Mouse (Mus musculus): Measurements from ENCODE around the gene Ptprf. TPM values are rescaled to one million over a fixed set of nuclear protein-coding genes. Genes with fewer than 3 reads are reported as not detected.

Gene Ptprf
- total RNA-seq, 2 experiments from 2014 or later: 9.8 to 10.2 TPM

Small RNAs within 50 kb of the gene (microRNA-seq; reads per million reads assigned to microRNA genes)
- gene Mir7226: not detected

Other genes starting within 250 kb of the Ptprf start
- 10 to 100 TPM; 61.6 to 66.6 TPM for gene St3gal3, start 156.5 kb downstream of the Ptprf start, total RNA-seq (2021)
- 10 to 100 TPM; 26.1 to 28.2 TPM for gene Kdm4a, start 111.4 kb downstream of the Ptprf start, total RNA-seq (2021)
- 10 to 100 TPM; 11.3 to 13.1 TPM for gene Szt2, start 117.9 kb upstream of the Ptprf start, total RNA-seq (2021)
- gene Med8, start 117.9 kb upstream of the Ptprf start, total RNA-seq (2021): 10 to 100 TPM; 35.7 to 47.1 TPM
- gene Elovl1, start 136.7 kb upstream of the Ptprf start, total RNA-seq (2021): 10 to 100 TPM; 17.8 to 19.4 TPM
- gene Cdc20, start 145.9 kb upstream of the Ptprf start, total RNA-seq (2021): 1 to 10 TPM; 1.5 to 2.3 TPM
- gene Mpl, start 166.1 kb upstream of the Ptprf start, total RNA-seq (2021): under 1 TPM; 0.21 to 0.42 TPM
- 10 to 100 TPM; 64.0 to 75.8 TPM for gene Tie1, start 198.7 kb upstream of the Ptprf start, total RNA-seq (2021)
- gene 2610528J11Rik, start 235.6 kb upstream of the Ptprf start, total RNA-seq (2021): not detected